Mouse (Mus musculus): ENCODE data around the gene Atxn3.

DNA sequence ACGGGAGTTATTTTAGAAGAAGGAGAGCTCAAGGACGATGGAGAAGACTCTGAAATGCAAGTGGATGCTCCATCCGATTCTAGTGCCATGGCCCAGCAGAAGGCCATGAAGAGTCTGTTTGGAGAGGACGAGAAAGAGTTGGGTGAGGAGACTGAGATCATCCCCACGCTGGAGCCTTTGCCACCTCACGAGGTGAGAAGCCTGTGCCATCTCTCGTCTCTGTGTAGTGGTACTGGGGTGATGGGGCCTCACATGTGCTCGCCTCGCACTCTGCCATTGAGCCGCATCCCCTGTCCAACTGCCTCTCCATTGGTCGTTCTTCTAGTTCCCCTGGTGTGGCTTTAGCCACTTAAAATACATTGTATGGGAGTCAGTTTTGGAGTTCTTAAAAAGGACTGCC lies 42.7 kb upstream of the Atxn3 start:
- TF ChIP-seq MAFK (IDR thresholded peaks at IDR 0.05; ENCODE audit: insufficient read depth, low read depth, low read length) (no peak), ZNF384 (IDR thresholded peaks at IDR 0.05; ENCODE audit: low read depth, low read length) (no peak), ZC3H11A (IDR thresholded peaks at IDR 0.05; ENCODE audit: borderline replicate concordance, low read depth, low read length) (no peak), HCFC1 (IDR thresholded peaks at IDR 0.05; ENCODE audit: borderline replicate concordance, insufficient read depth, low read length) (no peak)
